Mouse (Mus musculus) liver, embryonic 14.5 days (tissue): ENCODE results near the gene Kmo. TPM values are rescaled to one million over a fixed set of nuclear protein-coding genes. Genes with fewer than 3 reads are reported as not detected.
A peak's percentile ranks its signal among the peaks of the same experiment; 100 is the strongest.

Source experiments
- ATAC-seq: fragments of 200-750 bp; cut with Nextera tagmentation; 2 replicates; pipeline ENCODE4 v1.8.0; 2017; ENCODE audit warnings: moderate number of reproducible peaks, mild to moderate bottlenecking, moderate library complexity; ENCODE audit not compliant: insufficient read depth
- DNase-seq, 3 experiments: peaks; one replicate each; pipeline ENCODE4 v3.0.0-alpha.2; 2012 to 2013; ENCODE audit warnings: low read depth in 3 of 3, low spot score in 3 of 3
- H3K27ac ChIP-seq: fragments of 300-500 bp; sonication (generic); 2 replicates; pipeline ENCODE4 v1.5.1; 2014; ENCODE audit warnings: moderate library complexity, mild to moderate bottlenecking, control low read depth, inconsistent platforms
- H3K27me3 ChIP-seq: fragments of 300-500 bp; sonication (generic); 2 replicates; pipeline ENCODE4 v1.6.1; 2014; ENCODE audit warnings: mild to moderate bottlenecking, low read length, moderate library complexity; ENCODE audit not compliant: control insufficient read depth, insufficient read depth
- H3K36me3 ChIP-seq: fragments of 300-500 bp; sonication (generic); replicated peaks from 2 replicates; pipeline ENCODE4 v1.6.1; 2014; ENCODE audit warnings: low read depth; ENCODE audit not compliant: control insufficient read depth, insufficient read depth
- H3K4me1 ChIP-seq, 2 experiments: fragments of 200-500 bp in 1 of 2; fragments of 300-500 bp in 1 of 2; sonication (generic) in 1 of 2; replicated peaks; 2 replicates each; pipeline ENCODE4 v1.6.1; 2012 to 2014; ENCODE audit warnings: antibody characterized with exemption in 1 of 2, inconsistent platforms in 1 of 2, low read length in 1 of 2; ENCODE audit not compliant: control insufficient read depth in 2 of 2, insufficient read depth in 2 of 2
- H3K4me2 ChIP-seq: fragments of 300-500 bp; sonication (generic); 2 replicates; pipeline ENCODE4 v1.6.1; 2014; ENCODE audit warnings: low read depth, mild to moderate bottlenecking, control low read depth, moderate library complexity
- H3K4me3 ChIP-seq, 2 experiments: fragments of 200-500 bp in 1 of 2; fragments of 300-500 bp in 1 of 2; sonication (generic) in 1 of 2; 2 replicates each; pipeline ENCODE4 v1.5.1; 2012 to 2014; ENCODE audit warnings: low read depth in 2 of 2, low read length in 2 of 2, mild to moderate bottlenecking in 2 of 2, control low read depth in 1 of 2, inconsistent platforms in 1 of 2, moderate library complexity in 1 of 2; ENCODE audit not compliant: insufficient read depth in 1 of 2
- H3K9ac ChIP-seq: fragments of 300-500 bp; sonication (generic); replicated peaks from 2 replicates; pipeline ENCODE4 v1.6.1; 2014; ENCODE audit warnings: mild to moderate bottlenecking, control low read depth, moderate library complexity
- H3K9me3 ChIP-seq: fragments of 300-500 bp; sonication (generic); 2 replicates; pipeline ENCODE4 v1.6.1; 2016; ENCODE audit warnings: low read length, mixed read lengths; ENCODE audit not compliant: control insufficient read depth
- CTCF ChIP-seq: IDR thresholded peaks from 2 replicates; pipeline ENCODE4 v1.5.1; 2016; ENCODE audit warnings: antibody characterized with exemption, low read depth, control low read depth
- EP300 ChIP-seq: IDR thresholded peaks from 2 replicates; pipeline ENCODE4 v1.6.1; 2016; ENCODE audit warnings: antibody characterized with exemption, low read depth
- WGBS: fragments of 180-500 bp; shearing (Covaris S2); extraction: QIAGEN DNeasy Blood & Tissue Kit; methylation state at CpG from one replicate; pipeline ENCODE4 v1.1.7; 2014; ENCODE audit not compliant: insufficient replicate concordance; 5-methylcytosine and 5-hydroxymethylcytosine counted together
- polyA plus RNA-seq, 2 experiments: library from polyadenylated mRNA; depleted of rRNA in 1 of 2; stranded (reverse) in 1 of 2; unstranded in 1 of 2; fragments of >200 nt; fragmentation: Nextera tagmentation in 1 of 2; extraction: Ambion mirVana in 1 of 2; gene quantifications; 2 replicates each; pipeline versions ENCODE4 v1.2.1 to v1.2.3; 2012 to 2014

Gene Kmo
- polyA plus RNA-seq, 2 experiments: 5.8 to 9.4 TPM

DNA sequence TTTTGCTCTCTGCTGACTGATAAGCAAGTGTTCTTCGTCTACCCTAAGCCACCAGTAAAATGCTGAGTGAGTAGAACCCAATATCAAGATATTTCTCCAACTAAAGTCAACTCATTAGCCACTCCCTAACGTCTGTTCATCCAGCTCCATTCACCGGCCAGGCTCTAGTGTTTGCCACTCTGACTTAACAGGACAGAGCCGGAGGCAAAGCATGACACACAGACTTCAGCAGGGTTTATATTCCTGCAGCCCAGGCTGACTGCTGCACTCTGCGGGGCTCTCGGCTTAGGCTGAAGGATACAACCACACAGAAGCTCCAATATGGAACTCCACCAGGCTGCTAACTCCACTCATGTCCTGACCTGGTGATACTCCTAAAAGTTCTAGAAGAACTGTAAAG lies 12.9 kb upstream of the Kmo start:
- Histone ChIP-seq H3K27me3 (no peaks in the 10 kb centered on the region), H3K36me3 (peaks cover 36% of the 10 kb centered on the region), H3K27ac (no peak overlapping the region), H3K4me3 (no peak overlapping the region), H3K9ac (no peak overlapping the region), H3K4me1 (peaks cover 0 to 2% of the 10 kb centered on the region in 2 experiments; a peak in 1 of 4 replicates), H3K4me2 (no peak overlapping the region), H3K9me3 (no peaks in the 10 kb centered on the region)
- DNase-seq (no peak), ATAC-seq (0 out of 2 replicates have a peak, but pooled peaks have one; percentile 27)
- TF ChIP-seq CTCF (no peak), EP300 (no peak)
- WGBS: 66% methylated on average over 6 of the region's 6 CpGs

DNA sequence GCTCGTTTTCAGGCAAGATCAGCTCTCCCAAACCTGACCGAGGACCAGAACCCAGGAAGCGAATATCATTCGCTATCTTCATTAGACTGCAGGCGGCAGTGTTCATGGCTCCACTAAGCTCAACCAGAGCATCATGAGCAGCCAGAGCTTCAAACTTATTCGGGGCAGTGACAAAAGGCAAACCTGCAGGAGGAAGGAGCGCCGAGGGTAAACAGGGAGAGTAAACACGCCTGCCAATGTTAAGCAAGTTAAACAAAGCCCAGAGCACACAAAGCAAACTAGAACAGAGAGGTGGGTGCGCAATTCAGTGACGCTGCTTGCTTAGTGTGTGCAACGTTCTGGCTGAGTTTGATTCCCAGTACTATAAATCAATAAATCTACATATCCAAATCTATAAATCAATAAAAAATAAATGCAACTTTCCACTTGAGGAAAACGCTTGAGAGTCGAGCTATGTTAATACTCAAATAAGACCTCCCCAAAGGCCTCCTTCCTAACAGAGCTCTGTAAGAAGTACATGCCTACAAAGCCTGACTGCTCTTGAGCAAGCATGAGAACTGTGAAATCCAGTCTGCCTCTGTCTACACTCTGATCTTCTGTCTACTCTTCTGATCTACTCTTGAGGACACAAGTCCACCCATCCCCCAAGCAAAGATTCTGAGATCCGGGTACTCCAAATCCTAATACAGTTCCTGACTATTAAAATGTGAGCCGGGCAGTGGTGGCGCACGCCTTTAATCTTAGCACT lies 12.2 kb upstream of the Kmo start:
- Histone ChIP-seq H3K27me3 (no peaks in the 10 kb centered on the region), H3K9me3 (no peaks in the 10 kb centered on the region), H3K36me3 (peaks cover 36% of the 10 kb centered on the region), H3K9ac (no peak overlapping the region), H3K4me3 (no peak overlapping the region), H3K4me2 (no peak overlapping the region), H3K4me1 (no peaks in the 10 kb centered on the region; a peak in 1 of 4 replicates), H3K27ac (no peak overlapping the region)
- ATAC-seq (peak; percentile 73), DNase-seq (peak in 1 of 3 experiments; percentile 16)
- TF ChIP-seq EP300 (no peak), CTCF (no peak)
- 78% methylated on average over 18 of the region's 18 CpGs for WGBS

DNA sequence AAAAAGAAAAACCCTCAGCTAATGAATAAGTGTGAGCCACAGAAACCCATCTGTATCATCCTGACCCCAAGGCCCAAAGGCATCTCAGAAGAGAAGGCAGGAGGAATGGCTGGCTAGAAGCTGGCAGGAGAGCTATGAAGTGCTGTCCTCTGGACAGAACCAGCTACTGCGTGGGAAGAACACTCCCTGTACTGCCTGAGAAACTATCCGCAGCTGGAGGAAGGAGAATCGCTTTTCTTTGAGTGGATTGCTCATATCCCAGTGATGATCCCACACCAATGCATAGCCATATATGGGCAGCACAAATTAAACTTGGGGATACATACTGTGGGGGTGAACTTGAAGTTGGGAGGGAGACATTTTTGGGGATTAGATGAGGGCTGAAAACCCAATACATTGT lies 11.5 kb upstream of the Kmo start:
- Histone ChIP-seq H3K4me1 (no peaks in the 10 kb centered on the region; a peak in 1 of 4 replicates), H3K4me2 (no peak overlapping the region), H3K9ac (no peak overlapping the region), H3K27me3 (no peaks in the 10 kb centered on the region), H3K36me3 (peaks cover 34% of the 10 kb centered on the region), H3K27ac (no peak overlapping the region), H3K4me3 (no peak overlapping the region), H3K9me3 (no peaks in the 10 kb centered on the region)
- no peak for DNase-seq
- ATAC-seq: no peak
- WGBS: 86% methylated on average over 3 of the region's 3 CpGs
- TF ChIP-seq EP300 (no peak), CTCF (no peak)

DNA sequence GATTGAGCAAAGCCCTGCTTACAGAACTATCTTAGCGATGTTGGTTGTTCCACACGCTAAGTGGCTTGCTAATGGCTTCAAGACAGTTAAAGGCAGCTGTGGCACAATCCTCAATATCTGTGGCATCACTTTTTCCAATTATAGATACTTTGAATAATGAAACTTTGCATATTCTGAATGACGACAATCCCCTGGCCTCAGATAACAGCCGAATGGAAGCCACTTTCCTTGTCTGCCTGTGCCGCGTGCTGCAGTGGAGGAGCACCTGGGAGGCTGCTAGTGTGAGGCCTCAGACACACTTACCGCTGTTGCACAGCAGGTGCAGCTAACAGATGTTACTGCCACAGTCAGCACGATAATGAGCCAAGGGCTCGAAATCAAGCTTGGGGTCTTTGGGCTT lies 5.2 kb upstream of the Kmo start:
- TF ChIP-seq CTCF (no peak), EP300 (no peak)
- H3K4me1 ChIP-seq: no peaks in the 10 kb centered on the region
- ATAC-seq: no peak
- DNase-seq: no peak
- no peaks in the 10 kb centered on the region for H3K27me3 ChIP-seq
- H3K9me3 ChIP-seq: no peaks in the 10 kb centered on the region
- H3K4me2 ChIP-seq: no peak overlapping the region
- H3K36me3 ChIP-seq: peaks cover 12% of the 10 kb centered on the region
- 86% methylated on average over 9 of the region's 9 CpGs for whole genome bisulfite sequencing
- no peak overlapping the region for H3K27ac ChIP-seq
- H3K9ac ChIP-seq: no peak overlapping the region
- H3K4me3 ChIP-seq: no peak overlapping the region

DNA sequence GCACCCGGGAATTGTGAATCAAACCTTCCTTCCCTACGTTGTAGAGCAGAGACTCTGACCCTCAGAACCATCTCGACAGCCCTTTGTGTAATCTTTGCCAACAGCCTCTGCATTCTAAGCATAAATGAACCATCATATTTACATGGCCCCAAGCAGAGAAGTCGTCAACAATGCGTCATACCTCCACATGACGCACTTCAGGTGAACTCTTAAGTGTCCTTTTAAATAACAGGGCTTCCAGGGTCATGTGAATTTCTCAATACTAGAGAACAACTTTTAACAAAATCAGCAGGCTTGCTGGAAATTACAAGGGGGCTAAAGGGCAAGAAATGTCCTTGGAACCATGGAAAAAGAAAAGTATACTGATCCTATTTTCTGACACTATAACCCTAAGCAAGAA lies 3.5 kb downstream of the Kmo start:
- no peak for TF ChIP-seq CTCF
- TF ChIP-seq EP300: no peak
- Histone ChIP-seq H3K4me3 (no peak overlapping the region), H3K27ac (no peak overlapping the region), H3K36me3 (no peaks in the 10 kb centered on the region), H3K27me3 (no peaks in the 10 kb centered on the region), H3K4me2 (no peak overlapping the region), H3K9me3 (no peaks in the 10 kb centered on the region), H3K4me1 (peaks cover 0 to 8% of the 10 kb centered on the region in 2 experiments; a peak in 1 of 4 replicates), H3K9ac (no peak overlapping the region)
- WGBS: 76% methylated on average over 6 of the region's 6 CpGs
- ATAC-seq: no peak
- DNase-seq: no peak
